Mouse (Mus musculus): ENCODE data around the gene Sde2. TPM values are rescaled to one million over a fixed set of nuclear protein-coding genes. Genes with fewer than 3 reads are reported as not detected.

Gene Sde2
- polyA plus RNA-seq, 1 experiment = 18.2 TPM

DNA sequence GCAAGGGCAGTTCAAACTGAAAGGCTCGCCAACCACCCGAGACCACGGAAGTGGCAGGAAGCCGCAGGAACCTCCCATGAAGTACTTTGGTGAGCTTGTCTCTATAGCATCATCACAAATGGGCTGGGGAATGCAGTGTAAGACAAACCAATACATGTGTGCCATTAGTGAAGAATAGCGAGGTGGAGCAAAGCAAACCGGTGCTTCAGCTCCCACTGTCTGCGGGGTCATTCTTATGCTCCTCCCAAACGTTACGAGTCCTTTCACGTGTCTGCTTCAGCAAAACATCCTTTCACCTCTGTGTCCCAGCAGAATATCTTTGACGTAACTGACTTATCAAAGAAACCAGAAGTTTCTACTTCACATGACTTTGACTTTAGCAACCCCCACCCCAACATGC lies 65.5 kb downstream of the Sde2 start:
- no peak overlapping the region for H3K4me3 ChIP-seq (replicated peaks)
- TF ChIP-seq GATA1 (IDR thresholded peaks at IDR 0.05; ENCODE audit: borderline replicate concordance, low read length) (no peak), FLI1 (IDR thresholded peaks at IDR 0.05; ENCODE audit: low read length) (no peak)
- H3K27me3 ChIP-seq (replicated peaks) = peaks cover 24% of the 10 kb centered on the region
- peaks cover 15% of the 10 kb centered on the region for H3K4me1 ChIP-seq
- H3K9me3 ChIP-seq = peaks cover 13% of the 10 kb centered on the region
- no peaks in the 10 kb centered on the region for H3K36me3 ChIP-seq (replicated peaks; ENCODE audit: low read length)

DNA sequence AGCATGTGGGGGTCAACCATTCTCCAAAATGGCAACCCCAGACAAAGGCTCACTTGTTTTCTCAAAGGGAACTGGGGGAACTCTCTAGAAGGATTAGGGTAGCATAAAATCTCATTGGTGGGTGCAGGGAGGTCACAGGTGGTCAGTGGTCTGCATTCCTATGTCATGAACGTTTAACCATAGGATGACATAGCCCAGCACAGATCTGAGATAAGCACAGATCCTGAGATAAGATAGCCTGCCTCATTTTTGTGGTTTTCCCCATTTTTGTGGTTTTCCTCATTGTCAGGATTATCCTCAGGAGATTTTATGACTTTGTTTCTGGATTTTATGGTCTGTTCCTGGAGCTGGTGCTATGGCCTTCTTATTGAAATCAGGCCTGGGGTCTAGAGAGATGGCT lies 66.1 kb downstream of the Sde2 start:
- TF ChIP-seq FLI1 (IDR thresholded peaks at IDR 0.05; ENCODE audit: low read length) (no peak), GATA1 (IDR thresholded peaks at IDR 0.05; ENCODE audit: borderline replicate concordance, low read length) (no peak)
- Histone ChIP-seq H3K4me1 (peaks cover 20% of the 10 kb centered on the region), H3K36me3 (replicated peaks; ENCODE audit: low read length) (no peaks in the 10 kb centered on the region), H3K9me3 (peaks cover 13% of the 10 kb centered on the region), H3K4me3 (replicated peaks) (no peak overlapping the region), H3K27me3 (replicated peaks) (peaks cover 26% of the 10 kb centered on the region)

Other genes with a start within 250 kb of the Sde2 start
- gene Lin9, start 210.0 kb upstream of the Sde2 start, polyA plus RNA-seq (2012; ENCODE audit: insufficient read depth, low replicate concordance) = 0.49 TPM in 1 of 2 replicates, not detected in the other
- not detected in 2 replicates for gene Mixl1, start 154.1 kb upstream of the Sde2 start, polyA plus RNA-seq (2012; ENCODE audit: insufficient read depth, low replicate concordance)
- gene Acbd3, start 125.1 kb upstream of the Sde2 start, polyA plus RNA-seq (2012; ENCODE audit: insufficient read depth, low replicate concordance) = 1.4 and 3.6 TPM in 2 replicates
- 752 and 2,061 TPM in 2 replicates for gene H3f3a, start 37.2 kb upstream of the Sde2 start, polyA plus RNA-seq (2012; ENCODE audit: insufficient read depth, low replicate concordance)
- not detected in 2 replicates for gene Lefty2, start 42.0 kb downstream of the Sde2 start, polyA plus RNA-seq (2012; ENCODE audit: insufficient read depth, low replicate concordance)
- gene Pycr2, start 53.2 kb downstream of the Sde2 start, polyA plus RNA-seq (2012; ENCODE audit: insufficient read depth, low replicate concordance) = 54.5 and 76.2 TPM in 2 replicates
- 0.83 TPM in 1 of 2 replicates, not detected in the other for gene Lefty1, start 83.9 kb downstream of the Sde2 start, polyA plus RNA-seq (2012; ENCODE audit: insufficient read depth, low replicate concordance)
- 1.5 and 6.7 TPM in 2 replicates for gene Tmem63a, start 91.2 kb downstream of the Sde2 start, polyA plus RNA-seq (2012; ENCODE audit: insufficient read depth, low replicate concordance)
- not detected in 2 replicates for gene Ephx1, start 169.8 kb downstream of the Sde2 start, polyA plus RNA-seq (2012; ENCODE audit: insufficient read depth, low replicate concordance)
- gene 9130409I23Rik, start 200.1 kb downstream of the Sde2 start, polyA plus RNA-seq (2012; ENCODE audit: insufficient read depth, low replicate concordance) = not detected in 2 replicates

All from megakaryocyte, embryonic 14.5 days (primary cell).